Mouse (Mus musculus): Measurements from ENCODE around the gene Doc2a. TPM values are rescaled to one million over a fixed set of nuclear protein-coding genes. Genes with fewer than 3 reads are reported as not detected.
A peak's percentile ranks its signal among the peaks of the same experiment; 100 is the strongest.

Gene Doc2a
- total RNA-seq, 1 experiment: 5.5 TPM

GRCm38 (mm10) chr7:126847421-126848398, 494 bp downstream of the Doc2a start:
- Histone ChIP-seq H3K9ac (ENCODE audit: insufficient read depth, low read depth, low read length, poor library complexity, severe bottlenecking) (peak overlapping the region; percentile 52), H3K4me3 (ENCODE audit: insufficient read depth in 1 of 2, low read depth in 1 of 2, low read length in 2 of 2, poor library complexity in 1 of 2, severe bottlenecking in 1 of 2) (peak overlapping the region; percentile 63 to 80), H3K36me3 (ENCODE audit: control insufficient read depth, insufficient read depth, low read length, poor library complexity, severe bottlenecking) (peaks cover 14% of the 10 kb centered on the region), H3K27ac (ENCODE audit: insufficient read depth, low read depth, low read length, poor library complexity, severe bottlenecking) (no peak overlapping the region), H3K4me1 (ENCODE audit: control insufficient read depth in 2 of 2, insufficient read depth in 2 of 2, low read length in 2 of 2, poor library complexity in 1 of 2) (peaks cover 0 to 19% of the 10 kb centered on the region in 2 experiments; a peak in 2 of 4 replicates), H3K9me3 (ENCODE audit: control insufficient read depth, insufficient read depth, low read depth, low read length) (no peaks in the 10 kb centered on the region)
- in situ Hi-C loops (cut with MboI; ENCODE audit: low sequenced_read_pairs in 2 of 2, unreplicated experiment in 2 of 2): no loop called here
- TF ChIP-seq HCFC1 (IDR thresholded peaks at IDR 0.05; ENCODE audit: borderline replicate concordance, insufficient read depth, low read length) (no peak), CHD2 (IDR thresholded peaks at IDR 0.05; ENCODE audit: low read depth, low read length) (no peak), MAFK (IDR thresholded peaks at IDR 0.05; ENCODE audit: insufficient read depth, low read depth, low read length) (no peak), ZNF384 (IDR thresholded peaks at IDR 0.05; ENCODE audit: low read depth, low read length) (no peak), ZC3H11A (IDR thresholded peaks at IDR 0.05; ENCODE audit: borderline replicate concordance, low read depth, low read length) (no peak)
- DNase-seq (ENCODE audit: low read depth, low spot score): no peak

DNA sequence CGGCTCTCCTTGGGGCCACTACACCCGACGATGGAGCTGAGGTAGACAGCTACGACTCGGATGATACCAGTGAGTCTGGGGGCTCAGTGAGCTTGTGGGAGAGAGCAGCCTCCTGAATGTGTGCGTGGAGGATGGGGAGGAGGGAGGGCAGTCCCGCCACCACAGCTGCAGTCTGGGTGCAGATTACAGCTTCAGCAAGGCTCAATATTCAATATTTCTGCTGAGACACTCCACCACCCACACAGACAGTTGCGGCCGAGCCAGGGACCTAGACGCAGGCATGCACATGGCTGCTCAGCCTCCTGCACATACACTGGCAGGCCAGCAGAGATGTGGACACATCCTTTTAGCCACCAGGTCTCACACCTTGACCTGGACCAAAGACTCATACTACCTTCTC, 1.6 kb downstream of the Doc2a start:
- H3K36me3 ChIP-seq (ENCODE audit: control insufficient read depth, insufficient read depth, low read length, poor library complexity, severe bottlenecking): peaks cover 25% of the 10 kb centered on the region
- H3K9ac ChIP-seq (ENCODE audit: insufficient read depth, low read depth, low read length, poor library complexity, severe bottlenecking): peak overlapping the region; percentile 26; the same call in 1 of the 2 replicates
- TF ChIP-seq ZNF384 (IDR thresholded peaks at IDR 0.05; ENCODE audit: low read depth, low read length) (no peak), MAFK (IDR thresholded peaks at IDR 0.05; ENCODE audit: insufficient read depth, low read depth, low read length) (no peak), CHD2 (IDR thresholded peaks at IDR 0.05; ENCODE audit: low read depth, low read length) (no peak), HCFC1 (IDR thresholded peaks at IDR 0.05; ENCODE audit: borderline replicate concordance, insufficient read depth, low read length) (no peak), ZC3H11A (IDR thresholded peaks at IDR 0.05; ENCODE audit: borderline replicate concordance, low read depth, low read length) (no peak)
- in situ Hi-C loops (cut with MboI; ENCODE audit: low sequenced_read_pairs in 2 of 2, unreplicated experiment in 2 of 2): no loop called here
- H3K27ac ChIP-seq (ENCODE audit: insufficient read depth, low read depth, low read length, poor library complexity, severe bottlenecking): no peak overlapping the region
- H3K4me1 ChIP-seq (ENCODE audit: control insufficient read depth in 2 of 2, insufficient read depth in 2 of 2, low read length in 2 of 2, poor library complexity in 1 of 2): peaks cover 0 to 23% of the 10 kb centered on the region in 2 experiments; a peak in 2 of 4 replicates
- no peak for DNase-seq (ENCODE audit: low read depth, low spot score)
- no peaks in the 10 kb centered on the region for H3K9me3 ChIP-seq (ENCODE audit: control insufficient read depth, insufficient read depth, low read depth, low read length)
- peak overlapping the region; percentile 63 to 80; a peak in 3 of 4 replicates for H3K4me3 ChIP-seq (ENCODE audit: insufficient read depth in 1 of 2, low read depth in 1 of 2, low read length in 2 of 2, poor library complexity in 1 of 2, severe bottlenecking in 1 of 2)

GRCm38 (mm10) chr7:126850161-126850560, 2.9 kb downstream of the Doc2a start:
- no peak for TF ChIP-seq ZNF384 (IDR thresholded peaks at IDR 0.05; ENCODE audit: low read depth, low read length)
- no peak for TF ChIP-seq HCFC1 (IDR thresholded peaks at IDR 0.05; ENCODE audit: borderline replicate concordance, insufficient read depth, low read length)
- no peak for TF ChIP-seq CHD2 (IDR thresholded peaks at IDR 0.05; ENCODE audit: low read depth, low read length)
- TF ChIP-seq ZC3H11A (IDR thresholded peaks at IDR 0.05; ENCODE audit: borderline replicate concordance, low read depth, low read length): no peak
- TF ChIP-seq MAFK (IDR thresholded peaks at IDR 0.05; ENCODE audit: insufficient read depth, low read depth, low read length): no peak
- H3K4me1 ChIP-seq (ENCODE audit: control insufficient read depth in 2 of 2, insufficient read depth in 2 of 2, low read length in 2 of 2, poor library complexity in 1 of 2): peaks cover 4 to 31% of the 10 kb centered on the region in 2 experiments; a peak in 3 of 4 replicates
- H3K9me3 ChIP-seq (ENCODE audit: control insufficient read depth, insufficient read depth, low read depth, low read length): no peaks in the 10 kb centered on the region
- no peak overlapping the region for H3K4me3 ChIP-seq (ENCODE audit: insufficient read depth in 1 of 2, low read depth in 1 of 2, low read length in 2 of 2, poor library complexity in 1 of 2, severe bottlenecking in 1 of 2)
- H3K27ac ChIP-seq (ENCODE audit: insufficient read depth, low read depth, low read length, poor library complexity, severe bottlenecking): no peak overlapping the region
- H3K36me3 ChIP-seq (ENCODE audit: control insufficient read depth, insufficient read depth, low read length, poor library complexity, severe bottlenecking): peaks cover 38% of the 10 kb centered on the region
- no peak for DNase-seq (ENCODE audit: low read depth, low spot score)
- H3K9ac ChIP-seq (ENCODE audit: insufficient read depth, low read depth, low read length, poor library complexity, severe bottlenecking): no peak overlapping the region
- in situ Hi-C loops (cut with MboI; ENCODE audit: low sequenced_read_pairs in 2 of 2, unreplicated experiment in 2 of 2): no loop called here

DNA sequence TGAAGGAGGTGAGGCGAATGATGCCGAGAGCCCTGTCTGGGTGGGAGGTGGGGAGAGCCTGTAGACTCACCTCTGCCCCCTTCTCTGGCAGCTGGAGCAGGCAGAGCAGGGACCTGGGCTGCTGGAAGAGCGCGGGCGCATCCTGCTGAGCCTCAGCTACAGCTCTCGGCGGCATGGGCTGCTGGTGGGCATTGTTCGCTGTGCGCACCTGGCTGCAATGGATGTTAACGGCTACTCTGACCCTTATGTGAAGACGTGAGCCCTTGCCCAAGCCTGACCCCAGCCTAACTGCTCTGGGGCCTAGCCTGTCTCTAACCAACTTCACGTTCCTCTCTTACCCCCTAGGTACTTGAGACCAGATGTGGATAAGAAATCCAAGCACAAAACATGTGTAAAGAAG, 4.0 kb downstream of the Doc2a start:
- H3K4me1 ChIP-seq (ENCODE audit: control insufficient read depth in 2 of 2, insufficient read depth in 2 of 2, low read length in 2 of 2, poor library complexity in 1 of 2): peaks cover 6 to 35% of the 10 kb centered on the region in 2 experiments
- in situ Hi-C loops (cut with MboI; ENCODE audit: low sequenced_read_pairs in 2 of 2, unreplicated experiment in 2 of 2): no loop called here
- no peak for DNase-seq (ENCODE audit: low read depth, low spot score)
- H3K36me3 ChIP-seq (ENCODE audit: control insufficient read depth, insufficient read depth, low read length, poor library complexity, severe bottlenecking): peaks cover 48% of the 10 kb centered on the region
- TF ChIP-seq HCFC1 (IDR thresholded peaks at IDR 0.05; ENCODE audit: borderline replicate concordance, insufficient read depth, low read length) (no peak), CHD2 (IDR thresholded peaks at IDR 0.05; ENCODE audit: low read depth, low read length) (no peak), ZC3H11A (IDR thresholded peaks at IDR 0.05; ENCODE audit: borderline replicate concordance, low read depth, low read length) (no peak), ZNF384 (IDR thresholded peaks at IDR 0.05; ENCODE audit: low read depth, low read length) (no peak), MAFK (IDR thresholded peaks at IDR 0.05; ENCODE audit: insufficient read depth, low read depth, low read length) (no peak)
- H3K27ac ChIP-seq (ENCODE audit: insufficient read depth, low read depth, low read length, poor library complexity, severe bottlenecking): no peak overlapping the region
- H3K9me3 ChIP-seq (ENCODE audit: control insufficient read depth, insufficient read depth, low read depth, low read length): no peaks in the 10 kb centered on the region
- H3K4me3 ChIP-seq (ENCODE audit: insufficient read depth in 1 of 2, low read depth in 1 of 2, low read length in 2 of 2, poor library complexity in 1 of 2, severe bottlenecking in 1 of 2): no peak overlapping the region
- no peak overlapping the region; the same call in 1 of the 2 replicates for H3K9ac ChIP-seq (ENCODE audit: insufficient read depth, low read depth, low read length, poor library complexity, severe bottlenecking)
